Mouse (Mus musculus) 3134 (cell line): Measurements from ENCODE around the gene Ispd.

Experiments used
- DNase-seq: peaks from one replicate; pipeline ENCODE4 v3.0.0-alpha.2; 2011; ENCODE audit warnings: low spot score; ENCODE audit not compliant: insufficient read length; ENCODE audit errors: extremely low read depth

Gene Ispd

GRCm38 (mm10) chr12:36468325-36469044 is 87.2 kb downstream of the Ispd start:
- no peak for DNase-seq

- DNase-seq = no peak
These were observed 90.2 kb downstream of the Ispd start for GRCm38 (mm10) chr12:36471411-36471810.

- DNase-seq = no peak
These were observed 92.9 kb downstream of the Ispd start for GRCm38 (mm10) chr12:36474171-36474570.

GRCm38 (mm10) chr12:36475269-36475668 is 94.0 kb downstream of the Ispd start:
- no peak for DNase-seq

GRCm38 (mm10) chr12:36476476-36476875 is 95.2 kb downstream of the Ispd start:
- no peak for DNase-seq

GRCm38 (mm10) chr12:36477501-36477900 is 96.3 kb downstream of the Ispd start:
- DNase-seq = no peak

GRCm38 (mm10) chr12:36477926-36478325 is 96.7 kb downstream of the Ispd start:
- no peak for DNase-seq

GRCm38 (mm10) chr12:36481742-36482141 is 100.5 kb downstream of the Ispd start:
- DNase-seq = no peak

- DNase-seq = no peak
These were observed 102.1 kb downstream of the Ispd start for GRCm38 (mm10) chr12:36483346-36483745.

- DNase-seq = no peak
These were observed 116.3 kb downstream of the Ispd start for GRCm38 (mm10) chr12:36497565-36497964.

GRCm38 (mm10) chr12:36507111-36507903 is 126.1 kb downstream of the Ispd start:
- DNase-seq = no peak

GRCm38 (mm10) chr12:36509954-36510642 is 128.8 kb downstream of the Ispd start:
- peak; percentile 42 for DNase-seq

- DNase-seq = no peak
These were observed 140.5 kb downstream of the Ispd start for GRCm38 (mm10) chr12:36521774-36522173.

GRCm38 (mm10) chr12:36523515-36523914 is 142.3 kb downstream of the Ispd start:
- no peak for DNase-seq

- DNase-seq = no peak
These were observed 149.7 kb downstream of the Ispd start for GRCm38 (mm10) chr12:36530920-36531319.

GRCm38 (mm10) chr12:36531421-36532072 is 150.3 kb downstream of the Ispd start:
- no peak for DNase-seq

- no peak for DNase-seq
These were observed 151.3 kb downstream of the Ispd start for GRCm38 (mm10) chr12:36532525-36532924.

- no peak for DNase-seq
These were observed 152.1 kb downstream of the Ispd start for GRCm38 (mm10) chr12:36533160-36533900.

- no peak for DNase-seq
These were observed 153.3 kb downstream of the Ispd start for GRCm38 (mm10) chr12:36534589-36534988.

- DNase-seq = no peak
These were observed 164.1 kb downstream of the Ispd start for GRCm38 (mm10) chr12:36545318-36545717.
